Comparison of ENCODE assay signal across 8 mouse cellular contexts in the genomic region with DNA sequence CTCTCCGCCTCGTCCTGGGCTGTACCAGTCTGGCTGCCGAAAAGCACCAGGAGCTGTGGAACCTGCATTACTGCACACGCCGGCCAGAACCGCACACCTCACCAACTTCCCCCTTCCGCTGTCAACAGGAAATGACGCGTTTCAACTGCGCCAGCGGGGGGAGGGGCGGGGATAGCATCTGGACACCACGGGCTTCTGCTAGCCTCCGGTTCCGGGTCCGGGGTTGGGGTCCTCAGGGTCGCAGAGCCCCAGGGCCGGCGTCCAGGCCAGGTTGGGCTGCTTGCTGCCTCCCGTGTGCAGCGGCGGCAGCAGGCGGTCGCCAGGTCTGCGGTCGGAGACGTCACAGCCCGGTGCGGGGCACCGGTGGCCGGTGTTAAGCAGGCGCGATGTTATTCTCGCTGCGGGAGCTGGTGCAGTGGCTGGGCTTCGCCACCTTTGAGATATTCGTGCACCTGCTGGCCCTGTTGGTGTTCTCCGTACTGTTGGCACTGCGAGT. TPM values are rescaled to one million over a fixed set of nuclear protein-coding genes. Genes with fewer than 3 reads are reported as not detected.
A peak's percentile ranks its signal among the peaks of the same experiment; 100 is the strongest.
DNase-seq lines count a peak whose midpoint lies in the region; ATAC-seq and TF ChIP-seq lines count a peak whose summit lies in the region.

A gene (plus strand): TSS at position 156 of the 496 bp plus-strand sequence.

- no peaks in the 10 kb centered on the region for H3K9me3 ChIP-seq in hindbrain, embryonic 10.5 days

- peaks cover 19% of the 10 kb centered on the region for H3K4me1 ChIP-seq in hindbrain, embryonic 10.5 days (replicated peaks)

- peaks cover 34% of the 10 kb centered on the region for H3K36me3 ChIP-seq in hindbrain, embryonic 10.5 days

- ATAC-seq in Patski: peak; percentile 72

- no peak for TF ChIP-seq CTCF in Patski (IDR thresholded peaks at IDR 0.05)

- peak within 1 kb of the TSS; percentile 94 for H3K27ac ChIP-seq in hindbrain, embryonic 10.5 days

- no peaks in the 10 kb centered on the region for H3K27me3 ChIP-seq in Patski
- H3K27me3 ChIP-seq in hindbrain, embryonic 10.5 days (ENCODE audit: insufficient read depth, poor library complexity, severe bottlenecking): no peaks in the 10 kb centered on the region

- H3K4me3 ChIP-seq in hindbrain, embryonic 10.5 days: peak within 1 kb of the TSS; percentile 91

- CTCF ChIA-PET in Patski (lab: Charles Lee): interaction anchor here (1.0 to 7.1 kb wide), 4 partner anchors 12 to 27 kb away, joined by 3 to 34 read pairs (median 4); a partner anchor contains a TSS

- in situ Hi-C loops in Patski (cut with MboI; ENCODE audit: low pct_unique_long_range_greater_than_20kb): no loop called here

- no peak for DNase-seq in Patski (ENCODE audit: low read depth, low spot score)
- peak; percentile 86 for DNase-seq in cerebellum, adult 9-11 months
- peak; percentile 78 to 90 for DNase-seq in frontal cortex, adult 2 months (ENCODE audit: extremely low spot score in 1 of 2, low spot score in 1 of 2)
- peak; percentile 95 for DNase-seq in hindbrain, embryonic 10.5 days (ENCODE audit: low spot score)
- DNase-seq in layer of hippocampus, postnatal 10 days (ENCODE audit: low spot score in 2 of 2): peak; percentile 86 to 89
- peak; percentile 89 for DNase-seq in lung, postnatal 25 days (ENCODE audit: low spot score)
- peak; percentile 87 for DNase-seq in retina, adult 2 months (ENCODE audit: low read depth, low spot score)
- peak; percentile 87 for DNase-seq in thymus, postnatal 25 days

- under 1% methylated on average over 39 of the region's 39 CpGs for WGBS in hindbrain, embryonic 10.5 days

- POLR2A ChIA-PET in Patski (lab: Charles Lee): interaction anchor here (1.9 to 4.5 kb wide), 3 partner anchors 10 to 15 kb away, joined by 8 to 20 read pairs (median 8); a partner anchor contains a TSS

RNA-seq across cellular contexts. Expression of the gene that starts here (rescaled TPM):
- polyA plus RNA-seq in Patski (2021): 26.3 TPM
- polyA plus RNA-seq in frontal cortex, adult 2 months (2012; rRNA removed): 29.8 and 31.1 TPM in 2 replicates
- polyA plus RNA-seq in hindbrain, embryonic 10.5 days (2016; fragmentation: Nextera tagmentation; extraction: Ambion mirVana): 18.7 and 20.3 TPM in 2 replicates
- 10 to 100 TPM; 35.6 to 39.1 TPM for total RNA-seq in layer of hippocampus, postnatal 10 days (2021)
